Mouse (Mus musculus) cerebellum, adult 8-10 months (tissue): ENCODE data around the gene Hoxa1.

Experiments used
- DNase-seq: peaks from one replicate; pipeline ENCODE4 v3.0.0; 2022

Gene Hoxa1

GRCm38 (mm10) chr6:52170166-52170897 lies 12.2 kb upstream of the Hoxa1 start:
- no peak for DNase-seq

- DNase-seq: no peak
Measured at GRCm38 (mm10) chr6:52169499-52170165, 11.5 kb upstream of the Hoxa1 start.

- DNase-seq: no peak
Measured at GRCm38 (mm10) chr6:52168191-52169055, 10.3 kb upstream of the Hoxa1 start.

- DNase-seq: no peak
Measured at GRCm38 (mm10) chr6:52167736-52168161, 9.6 kb upstream of the Hoxa1 start.

- no peak for DNase-seq
Measured at GRCm38 (mm10) chr6:52167176-52167575, 9.1 kb upstream of the Hoxa1 start.

- no peak for DNase-seq
Measured at GRCm38 (mm10) chr6:52166431-52167077, 8.4 kb upstream of the Hoxa1 start.

GRCm38 (mm10) chr6:52165441-52166370 lies 7.6 kb upstream of the Hoxa1 start:
- DNase-seq: no peak

- no peak for DNase-seq
Measured at GRCm38 (mm10) chr6:52164626-52165440, 6.7 kb upstream of the Hoxa1 start, which contains the start of gene Hoxa2. Gene Hoxa2 (minus strand): TSS chr6:52164831.

- no peak for DNase-seq
Measured at GRCm38 (mm10) chr6:52164051-52164625, 6.0 kb upstream of the Hoxa1 start.

GRCm38 (mm10) chr6:52163366-52164031 lies 5.4 kb upstream of the Hoxa1 start:
- no peak for DNase-seq

- DNase-seq: no peak
Measured at GRCm38 (mm10) chr6:52162611-52163365, 4.7 kb upstream of the Hoxa1 start.

GRCm38 (mm10) chr6:52162093-52162380 lies 3.9 kb upstream of the Hoxa1 start:
- DNase-seq: no peak

GRCm38 (mm10) chr6:52161336-52162092 lies 3.4 kb upstream of the Hoxa1 start:
- no peak for DNase-seq

GRCm38 (mm10) chr6:52160511-52161335 lies 2.6 kb upstream of the Hoxa1 start:
- DNase-seq: no peak

GRCm38 (mm10) chr6:52159979-52160378 lies 1.9 kb upstream of the Hoxa1 start:
- DNase-seq: no peak

GRCm38 (mm10) chr6:52159164-52159761 lies 1.1 kb upstream of the Hoxa1 start:
- DNase-seq: no peak
